Mouse (Mus musculus) gastrocnemius, adult 8-10 months (tissue): ENCODE measurements at regions not wholly inside any gene's neighbourhood (a gene's known extent, or its start where the extent isn't known, plus 50 kb on each side); places are given as distances from the start of the nearest gene placed in this dataset.

ENCODE experiments used
- DNase-seq, 2 experiments: peaks; one replicate each; pipeline ENCODE4 v3.0.0; 2022; ENCODE audit warnings: low spot score in 2 of 2

DNA sequence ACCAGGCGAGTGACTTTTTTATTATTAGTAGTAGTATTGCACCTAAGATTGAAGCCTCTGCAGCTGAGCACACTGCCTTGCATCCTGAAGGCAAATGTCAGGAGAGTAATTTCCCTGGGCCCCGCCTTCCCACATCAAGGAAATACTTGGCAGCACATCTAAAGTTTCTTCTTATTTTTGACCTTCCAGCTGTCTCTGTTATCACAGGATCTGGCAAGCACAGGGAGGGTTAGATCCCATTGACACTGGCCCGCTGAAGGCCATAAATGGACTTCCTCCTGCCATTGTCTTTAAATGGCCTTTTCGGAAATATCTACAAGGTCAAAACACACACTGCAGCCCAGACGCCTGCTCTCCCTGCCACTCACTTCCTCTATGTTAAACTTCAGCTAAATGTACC lies 238.6 kb upstream of the A1bg start:
- no peak for DNase-seq

DNA sequence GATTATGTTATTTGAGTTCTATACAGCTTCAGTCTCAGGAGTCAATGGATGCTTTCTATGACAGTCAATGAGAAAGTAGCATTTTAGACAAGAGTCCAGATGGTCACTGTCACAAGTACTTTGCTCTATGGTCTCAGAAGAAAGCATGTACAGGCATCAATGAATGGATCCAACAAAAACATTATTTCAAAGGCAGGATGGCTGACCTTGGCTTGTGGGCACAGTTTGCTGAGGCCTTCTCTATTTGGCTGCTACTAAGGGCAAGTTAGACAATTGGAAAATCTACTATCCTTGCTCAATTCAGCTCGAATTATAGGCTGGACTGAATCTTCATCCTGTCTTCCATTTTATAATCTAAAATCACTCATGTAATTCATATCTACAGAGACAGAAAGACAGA lies 237.9 kb upstream of the A1bg start:
- no peak for DNase-seq

DNA sequence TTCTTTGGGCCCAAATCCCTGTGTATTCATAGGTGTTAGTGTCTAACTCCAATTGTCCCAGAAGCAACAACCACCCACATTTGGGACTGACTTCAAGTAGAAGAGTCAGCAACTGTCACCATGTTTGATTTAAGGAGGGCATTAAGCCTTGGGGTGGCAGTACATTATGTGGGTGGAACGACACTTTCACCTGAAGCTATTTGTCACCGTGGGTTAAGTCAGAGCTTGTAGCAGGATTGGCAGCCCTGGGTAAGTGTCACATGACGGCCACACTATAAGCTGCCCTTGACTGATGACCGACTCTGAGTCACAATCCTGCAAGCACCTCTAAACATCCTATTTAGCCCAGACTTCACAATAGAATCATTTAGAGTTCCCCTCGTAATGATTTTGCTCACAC lies 236.7 kb upstream of the A1bg start:
- DNase-seq = no peak

DNA sequence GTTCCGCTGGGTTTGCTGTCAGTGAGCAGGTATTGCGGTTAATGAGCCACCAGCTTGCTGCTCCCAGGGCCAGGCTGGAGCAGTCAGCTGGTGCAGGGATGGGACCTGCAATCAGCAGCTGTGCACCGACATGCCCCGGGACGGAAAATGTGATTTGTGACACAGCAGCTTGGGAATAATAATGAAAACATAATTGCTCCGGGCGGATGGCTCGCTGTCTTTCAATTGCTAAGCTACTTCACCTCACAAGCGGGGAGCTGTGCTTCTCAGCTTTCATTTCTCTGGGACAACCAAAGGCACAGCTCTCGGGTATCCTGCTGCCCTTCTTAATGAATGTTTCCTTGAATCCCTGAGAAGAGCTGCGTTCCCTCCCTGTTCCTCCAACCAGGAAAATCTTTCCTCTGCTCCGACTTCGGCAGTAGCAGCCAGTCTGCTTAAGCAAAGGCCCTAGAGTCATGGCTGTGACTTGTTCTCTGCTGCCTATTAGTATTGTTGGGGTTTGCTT lies 235.3 kb upstream of the A1bg start:
- DNase-seq = no peak

DNA sequence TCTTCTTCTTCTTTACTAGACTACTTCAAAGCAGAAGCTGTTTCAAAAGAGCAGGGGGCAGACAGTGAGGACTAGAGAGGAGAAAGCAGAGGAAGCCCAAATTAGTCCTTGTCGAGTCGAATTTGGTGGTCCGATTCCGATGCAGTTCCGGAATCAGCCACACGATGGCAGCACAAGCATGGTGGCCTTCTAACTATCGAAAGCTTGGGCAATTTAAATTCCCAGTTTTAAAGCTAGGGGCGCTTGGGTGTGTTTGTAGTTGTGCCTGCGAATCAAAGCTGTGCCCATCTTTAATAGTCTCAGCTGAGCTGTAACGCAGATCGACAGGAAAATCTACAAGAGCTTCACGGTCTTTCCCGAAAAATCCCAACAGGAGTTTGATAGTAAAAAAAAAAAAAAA lies 234.7 kb upstream of the A1bg start:
- DNase-seq = peak; percentile 74 to 80

DNA sequence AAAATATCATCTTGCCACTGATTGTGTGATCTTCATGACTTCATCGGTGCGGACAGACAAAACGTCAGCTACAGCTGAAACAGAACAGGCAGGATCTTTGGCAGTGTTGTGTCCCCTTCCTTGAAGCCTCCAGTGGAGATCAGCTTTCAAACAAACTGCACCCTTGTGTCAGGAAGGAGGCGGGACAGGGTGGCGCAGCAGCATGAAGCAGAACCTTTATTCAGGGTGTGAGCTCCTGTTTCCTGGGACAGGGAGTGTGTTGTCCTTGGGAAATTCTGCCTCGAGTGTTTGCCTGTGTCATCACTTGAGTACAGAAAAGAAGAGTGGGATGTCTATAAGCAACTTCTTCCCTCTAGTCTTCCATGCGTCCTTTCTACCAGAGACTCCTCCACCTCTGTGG lies 232.7 kb upstream of the A1bg start:
- no peak for DNase-seq

DNA sequence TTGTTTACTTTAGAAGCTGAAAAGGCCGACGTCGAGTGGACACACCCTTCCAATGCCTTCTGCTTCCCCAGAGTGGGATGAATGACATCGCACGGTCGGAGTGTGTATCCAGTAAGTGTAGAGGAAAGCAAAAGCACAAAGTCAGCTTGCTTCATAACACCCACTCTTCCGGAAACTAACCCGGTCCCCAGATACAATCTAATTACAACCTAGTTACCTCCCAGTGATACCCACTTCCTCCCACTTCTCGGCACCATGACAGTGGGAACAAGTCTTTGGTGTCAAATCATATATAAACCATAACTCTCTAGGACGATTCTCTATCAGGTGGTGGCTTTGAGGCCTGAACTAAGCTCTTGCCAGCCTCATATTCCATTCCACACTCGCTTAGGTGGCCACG lies 231.4 kb upstream of the A1bg start:
- no peak for DNase-seq

DNA sequence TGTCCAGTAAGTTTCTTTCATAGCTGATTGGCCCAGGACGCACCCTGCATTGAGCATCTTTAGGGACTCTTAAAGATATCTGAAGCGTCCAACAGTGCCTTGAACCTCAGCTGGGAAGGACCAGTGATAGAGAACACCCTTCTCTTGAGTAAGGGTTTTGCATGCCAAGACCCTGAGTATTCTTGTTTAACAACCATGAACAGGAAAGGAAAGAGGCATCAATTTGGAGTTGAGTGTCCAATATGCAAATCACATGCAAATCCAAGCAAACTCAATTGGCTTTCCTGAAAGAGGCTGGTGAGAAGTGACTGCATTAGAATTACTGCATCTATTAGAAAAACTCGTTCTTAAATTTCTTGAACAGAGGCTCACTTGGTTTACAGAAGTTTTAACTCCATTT lies 220.0 kb upstream of the A1bg start:
- DNase-seq = no peak

DNA sequence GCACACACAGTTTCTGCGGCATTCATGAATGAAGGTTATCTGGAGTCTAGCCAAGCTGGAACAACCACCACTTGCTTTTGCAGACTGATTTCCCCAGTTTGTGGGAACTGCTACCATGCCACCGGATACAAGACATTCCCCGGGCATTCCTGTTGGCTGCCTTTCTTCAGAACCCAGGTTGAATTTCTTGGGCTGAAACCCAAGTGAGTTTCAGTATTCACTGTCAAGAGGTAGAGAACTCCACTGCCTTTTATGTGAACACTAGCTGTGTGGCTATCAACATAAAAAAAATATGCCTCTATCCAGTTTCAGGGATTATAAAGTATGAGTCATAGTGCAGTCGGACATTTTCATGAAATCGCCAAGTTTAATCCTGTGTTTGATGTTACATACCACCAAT lies 216.3 kb upstream of the A1bg start:
- DNase-seq = no peak

DNA sequence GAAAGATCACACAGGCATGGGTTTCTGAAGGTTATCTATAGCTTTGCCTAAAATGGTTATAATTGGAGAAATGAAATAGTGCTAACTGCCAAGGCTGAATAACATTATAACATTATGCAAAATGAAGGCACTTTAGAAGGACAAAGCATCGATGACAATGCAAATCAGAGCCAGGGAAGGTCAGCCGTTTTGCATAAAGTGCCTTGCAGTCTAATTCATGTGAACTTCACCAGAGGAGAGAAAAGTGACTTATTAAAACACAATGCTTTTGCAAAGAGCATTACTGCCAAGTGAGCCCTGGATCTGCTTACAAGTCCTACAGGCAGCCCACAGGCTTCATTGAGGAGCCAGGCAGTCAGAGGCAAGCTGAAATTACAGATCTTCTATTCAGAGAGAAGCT lies 214.0 kb upstream of the A1bg start:
- DNase-seq = no peak

DNA sequence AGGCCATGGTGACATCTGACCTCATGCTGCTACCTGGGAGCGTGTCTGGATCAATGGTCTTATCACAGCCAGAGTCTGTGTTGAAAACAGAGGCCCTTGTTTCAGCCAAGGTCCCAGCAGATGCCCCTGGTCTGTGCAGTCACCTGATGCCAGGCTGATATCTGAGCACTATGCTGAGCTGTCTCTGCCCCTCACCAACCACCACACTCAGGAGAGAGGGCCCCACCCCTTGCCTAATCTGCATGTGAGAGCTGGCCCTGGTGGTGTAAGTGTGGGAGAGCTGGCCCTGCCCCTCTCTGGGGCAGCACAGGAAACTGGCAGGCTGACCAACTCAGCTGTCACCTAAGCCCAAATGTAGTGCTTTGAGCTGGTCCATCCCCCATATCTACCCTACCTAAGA lies 210.5 kb upstream of the A1bg start:
- DNase-seq = no peak

DNA sequence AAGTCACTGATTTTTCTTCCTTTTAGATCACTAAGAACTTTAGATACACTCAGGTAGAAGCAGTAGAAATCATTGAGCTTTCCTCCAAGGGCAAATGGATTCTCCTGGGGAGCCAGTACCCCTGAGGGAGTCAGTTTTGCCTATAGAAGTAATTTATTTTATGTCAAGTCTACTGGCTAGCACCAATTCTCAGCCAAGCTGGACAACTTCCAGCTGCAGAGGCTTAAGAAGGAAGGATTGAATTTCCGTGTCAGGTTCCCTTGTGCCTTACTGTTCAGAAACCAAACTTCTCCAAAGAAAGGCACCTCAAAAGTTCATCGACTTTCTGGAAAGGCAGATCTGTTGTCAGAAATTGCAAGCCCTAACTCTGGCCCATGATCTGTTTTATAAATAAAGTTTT lies 205.2 kb upstream of the A1bg start:
- no peak for DNase-seq

DNA sequence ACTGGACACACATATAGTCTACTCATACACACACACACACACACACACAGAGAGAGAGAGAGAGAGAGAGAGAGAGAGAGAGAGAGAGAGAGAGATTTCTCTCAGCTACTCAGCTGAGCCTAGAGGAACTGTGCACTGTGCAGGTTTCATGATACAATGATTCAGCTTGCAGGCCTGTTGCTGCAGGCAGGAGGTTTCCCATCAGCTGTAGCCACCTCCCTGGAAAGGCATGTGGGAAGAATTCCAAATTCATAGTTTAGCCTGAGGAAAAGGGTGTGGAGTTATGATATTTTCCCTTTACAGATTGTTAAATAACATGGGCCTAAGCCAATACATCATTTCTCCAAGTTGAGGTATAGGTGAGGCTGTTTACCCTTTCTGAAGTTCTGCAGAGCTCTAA lies 204.3 kb upstream of the A1bg start:
- no peak for DNase-seq

DNA sequence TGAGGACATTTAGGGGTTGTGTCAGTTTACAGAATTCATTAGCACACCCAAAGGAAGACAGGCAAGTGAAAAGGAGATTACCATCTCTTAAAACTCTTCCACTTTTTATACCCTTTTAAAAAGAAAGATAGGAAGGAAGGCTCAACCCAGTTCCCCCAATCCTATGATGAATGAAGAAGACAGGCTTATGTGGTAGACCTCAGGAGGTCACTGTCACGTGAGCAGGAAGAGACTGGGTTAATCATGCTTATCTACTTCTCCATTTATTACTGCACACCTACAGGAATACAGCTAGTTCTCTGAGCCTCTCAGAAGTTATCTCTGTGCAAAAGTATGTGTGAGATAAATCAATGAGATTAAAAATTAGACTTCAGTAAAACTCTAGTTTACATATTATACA lies 194.1 kb upstream of the A1bg start:
- DNase-seq = no peak

DNA sequence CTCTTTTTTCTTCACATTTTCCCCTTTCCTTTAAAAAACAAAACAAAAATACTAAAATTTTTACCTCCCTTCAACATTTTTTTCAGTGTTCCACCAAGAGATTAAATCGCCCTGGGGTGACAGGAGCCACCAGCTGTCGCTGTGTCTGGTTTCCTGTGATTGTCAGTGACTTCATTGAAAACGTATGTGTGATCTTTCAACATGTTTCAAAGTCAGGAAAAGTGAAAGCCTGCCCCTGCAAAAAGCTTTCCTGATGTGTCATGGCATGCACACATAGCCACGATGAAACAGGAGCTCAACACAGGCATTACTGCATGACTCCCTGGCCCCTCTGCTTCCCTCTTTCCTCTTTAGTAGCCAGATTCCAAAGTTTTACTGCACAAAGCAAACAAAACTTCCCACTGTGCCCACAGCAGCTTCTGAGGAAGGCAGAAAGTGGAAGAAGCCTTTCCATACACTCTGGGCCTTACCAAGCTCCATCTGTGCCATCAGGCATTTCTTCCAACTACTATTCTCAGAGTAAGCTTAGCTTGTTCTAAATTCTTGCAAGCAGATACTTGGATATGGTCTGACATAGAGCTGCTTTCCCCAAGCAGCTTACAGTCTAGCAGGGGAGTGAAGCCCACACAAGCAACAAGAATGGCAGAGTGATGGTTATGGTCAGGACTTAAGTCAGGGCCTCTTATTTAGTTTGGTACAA lies 186.8 kb upstream of the A1bg start:
- no peak for DNase-seq

DNA sequence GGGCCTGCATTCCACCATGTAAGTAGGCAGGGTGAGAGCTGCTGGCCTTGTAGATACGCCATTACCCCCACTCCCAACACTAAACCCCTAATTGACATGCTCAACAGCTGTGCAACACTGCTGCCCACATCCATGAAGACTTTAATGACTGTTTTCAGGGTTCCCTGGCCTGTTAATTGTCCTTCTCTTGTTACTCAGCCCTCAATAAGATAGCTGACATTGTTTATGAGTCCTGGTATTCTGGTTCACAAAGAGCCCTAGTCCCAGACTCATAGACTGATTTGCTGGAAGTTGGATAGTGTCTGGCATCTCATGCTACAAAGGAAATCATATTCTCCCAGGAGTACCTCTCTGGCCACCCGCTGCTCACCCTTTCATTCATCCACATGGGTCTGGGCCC lies 186.1 kb upstream of the A1bg start:
- no peak for DNase-seq

DNA sequence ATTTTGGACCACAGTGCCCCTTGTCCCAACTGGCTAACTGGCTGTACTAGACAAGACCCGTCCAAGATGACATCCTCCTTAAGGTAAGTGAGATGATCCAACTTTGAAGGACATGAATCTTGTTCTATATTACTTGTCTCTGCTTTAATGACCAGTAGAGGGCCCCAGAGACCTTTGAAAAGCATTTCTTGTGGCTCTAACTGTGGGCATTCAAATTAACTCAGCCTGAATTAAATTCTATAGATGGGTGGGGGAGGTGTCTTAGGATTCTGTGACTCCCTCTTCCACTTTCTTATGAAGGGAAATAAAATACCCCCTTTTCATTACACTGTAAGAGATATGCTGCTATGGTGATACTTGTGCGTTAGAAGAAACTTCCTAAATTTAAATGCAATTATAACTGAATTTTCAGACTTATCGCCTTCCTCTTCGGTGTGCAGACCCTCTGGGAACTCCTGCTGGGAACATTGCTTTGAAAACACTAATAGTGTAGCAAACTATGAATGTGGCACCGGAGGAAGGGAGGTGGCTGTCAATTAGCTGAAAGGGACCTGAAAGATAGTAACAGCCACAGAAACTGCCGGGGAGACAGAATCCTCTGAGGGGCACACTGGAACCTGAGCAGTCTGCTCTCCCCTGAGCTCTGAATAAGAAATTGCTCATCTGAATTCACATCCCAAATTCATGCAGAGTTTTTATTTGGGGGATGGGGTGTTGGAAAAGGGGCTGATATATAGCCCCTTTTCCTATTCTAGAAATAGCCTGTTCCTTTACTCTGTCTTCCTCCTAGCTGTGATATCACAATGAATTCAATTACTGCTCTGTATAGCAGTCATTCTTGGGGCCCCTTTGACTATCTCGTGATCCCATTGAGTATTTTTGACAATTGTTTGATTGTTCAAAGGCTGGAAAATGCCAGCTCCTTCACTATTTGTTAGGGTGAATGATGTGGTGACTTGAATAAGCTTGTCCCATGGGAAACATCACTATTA lies 179.9 kb upstream of the A1bg start:
- DNase-seq = no peak

DNA sequence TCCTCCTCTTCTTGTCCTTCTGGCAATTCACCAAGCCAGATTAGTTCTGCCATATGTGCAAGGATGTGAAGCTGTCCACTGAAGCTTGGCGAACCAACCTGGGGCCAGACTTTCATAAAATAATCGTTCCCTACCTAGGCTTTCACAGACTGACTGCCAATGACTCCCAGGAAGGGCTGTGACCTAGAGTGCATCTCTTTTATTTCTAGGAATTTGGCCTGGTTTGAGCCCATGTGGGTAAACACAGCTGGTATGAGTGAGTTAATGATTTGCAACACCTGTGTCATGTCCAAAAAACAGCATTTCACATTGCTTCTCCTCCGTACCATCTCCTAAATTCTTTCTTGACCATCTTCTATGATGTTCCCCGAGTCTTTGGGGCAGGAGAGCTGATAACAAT lies 178.0 kb upstream of the A1bg start:
- no peak for DNase-seq

DNA sequence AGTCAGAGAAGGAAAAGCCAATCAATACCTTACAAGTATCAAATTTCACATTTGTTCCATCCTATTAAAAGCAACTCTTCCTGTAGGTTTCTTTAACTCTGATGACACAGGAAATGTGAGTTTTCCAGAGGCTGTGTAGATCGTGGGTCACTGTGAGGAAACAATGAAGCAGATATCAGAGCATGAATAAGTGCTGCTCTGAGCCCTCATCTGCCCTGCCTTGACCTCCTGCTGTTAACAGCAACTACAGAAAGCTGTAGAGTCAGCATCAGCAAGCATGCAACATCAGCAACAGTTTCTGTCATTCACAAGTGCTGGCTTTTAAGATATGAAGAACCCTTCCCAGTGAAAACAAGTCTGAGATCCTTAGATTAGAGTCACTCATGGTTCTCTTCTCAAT lies 176.2 kb upstream of the A1bg start:
- no peak for DNase-seq

DNA sequence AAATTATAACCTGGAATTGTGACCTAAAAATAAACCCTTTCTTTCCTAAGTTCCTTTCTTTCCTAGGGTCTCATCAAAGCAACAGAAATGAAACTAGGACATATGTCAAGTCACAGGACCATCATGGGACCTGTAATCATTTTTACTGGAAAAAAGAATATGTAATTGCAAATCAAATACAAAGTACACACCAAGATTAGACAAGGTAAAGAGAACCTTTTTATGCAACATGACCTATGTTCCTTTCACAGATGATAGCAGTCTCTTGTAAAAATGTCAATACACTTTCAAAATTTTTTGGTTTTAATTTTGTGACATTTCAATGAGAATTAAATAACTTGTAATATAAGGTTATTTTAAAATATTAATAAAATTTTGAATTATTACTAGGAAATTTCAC lies 175.7 kb upstream of the A1bg start:
- DNase-seq = no peak

DNA sequence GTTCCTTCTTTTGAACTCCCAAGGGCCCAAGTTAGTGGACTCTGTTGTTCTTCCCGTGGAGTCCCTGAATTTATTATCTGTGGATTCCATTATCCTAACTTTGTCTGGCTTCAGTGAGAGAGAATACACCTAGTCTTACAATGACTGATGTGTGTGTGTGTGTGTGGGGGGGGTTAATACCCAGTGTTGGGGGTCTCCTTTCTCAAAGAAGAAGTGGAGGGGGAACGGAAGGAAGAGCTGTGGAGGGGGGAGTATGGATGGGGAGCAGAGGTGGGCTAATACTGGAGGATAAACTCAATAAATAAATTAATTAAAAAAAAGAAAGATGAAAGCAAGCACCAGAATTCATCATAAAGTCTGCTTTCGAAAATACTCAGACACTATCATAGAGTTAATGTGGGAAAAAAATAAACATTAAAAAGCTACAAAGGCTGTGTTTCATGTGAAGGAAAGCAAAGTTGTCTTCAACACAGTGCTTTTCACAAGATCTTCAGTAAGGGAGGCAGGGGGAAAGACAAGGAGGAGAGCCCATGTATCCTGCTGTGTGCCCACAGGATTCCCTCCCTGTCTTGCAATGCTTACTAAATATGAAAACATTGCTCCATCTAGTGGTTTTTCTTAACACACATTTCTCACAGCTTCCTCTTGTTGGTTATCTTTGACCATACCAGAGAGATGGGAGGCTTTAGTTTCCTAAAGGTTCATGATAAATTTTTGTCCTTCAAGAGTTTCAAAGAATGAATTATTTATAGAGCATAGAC lies 173.4 kb upstream of the A1bg start:
- no peak for DNase-seq

DNA sequence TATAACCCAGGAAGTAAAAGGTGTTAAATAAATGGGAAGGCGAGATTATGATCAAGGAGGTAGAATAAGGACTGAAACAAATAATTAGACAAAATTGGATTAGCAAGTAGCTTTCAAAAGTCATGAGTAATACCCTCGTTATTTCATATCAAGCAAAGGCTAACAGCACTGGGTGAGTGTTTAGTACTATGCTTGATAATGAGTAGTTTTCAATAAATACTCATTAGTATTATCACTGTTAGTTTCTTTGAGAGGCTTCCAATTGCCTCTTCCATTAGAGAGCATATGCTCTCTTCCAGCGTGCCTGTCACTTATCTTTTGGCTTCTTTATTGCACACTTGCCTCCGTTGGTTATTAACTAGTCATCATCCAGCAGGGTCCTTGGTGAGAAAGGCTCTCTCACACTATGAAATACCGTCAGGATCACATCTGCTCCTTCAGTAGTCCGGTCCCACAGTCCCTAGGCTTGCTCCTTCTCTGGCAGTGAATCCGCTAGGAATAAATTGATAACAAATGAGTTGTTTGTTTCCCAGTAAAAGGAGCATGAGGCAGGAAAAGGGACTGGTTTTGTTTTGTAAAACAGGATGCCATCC lies 132.3 kb upstream of the A1bg start:
- no peak for DNase-seq
